Mouse (Mus musculus) MEL (cell line): ENCODE data around the gene Ccnk. TPM values are rescaled to one million over a fixed set of nuclear protein-coding genes. Genes with fewer than 3 reads are reported as not detected.

Experiments
- DNase-seq: peaks from one replicate; pipeline ENCODE4 v3.0.0; 2011; ENCODE audit warnings: low read depth, low spot score
- H3K27ac ChIP-seq: 2 replicates; pipeline ENCODE4 v1.5.1; 2012; ENCODE audit warnings: low read depth, mild to moderate bottlenecking, control low read depth, low read length, moderate library complexity; ENCODE audit not compliant: control insufficient read depth
- H3K27me3 ChIP-seq, 2 experiments: fragments of 150-350 bp in 1 of 2; sonication (generic) in 1 of 2; 2 replicates each; pipeline ENCODE4 v1.6.1; 2012; ENCODE audit warnings: low read length in 2 of 2, mild to moderate bottlenecking in 2 of 2, improper control_type of control experiment in 1 of 2, moderate library complexity in 1 of 2; ENCODE audit not compliant: insufficient read depth in 2 of 2, control insufficient read depth in 1 of 2
- H3K36me3 ChIP-seq, 2 experiments: 2 replicates each; pipeline ENCODE4 v1.6.1; 2012 to 2014; ENCODE audit warnings: low read length in 2 of 2, improper control_type of control experiment in 1 of 2, inconsistent platforms in 1 of 2, mild to moderate bottlenecking in 1 of 2; ENCODE audit not compliant: insufficient read depth in 2 of 2, control insufficient read depth in 1 of 2
- H3K4me1 ChIP-seq, 2 experiments: fragments of 150-350 bp in 1 of 2; sonication (generic) in 1 of 2; 2 replicates each; pipeline ENCODE4 v1.6.1; 2012; ENCODE audit warnings: low read length in 2 of 2, improper control_type of control experiment in 1 of 2, mild to moderate bottlenecking in 1 of 2; ENCODE audit not compliant: insufficient read depth in 2 of 2, control insufficient read depth in 1 of 2
- H3K4me3 ChIP-seq, 2 experiments: fragments of 150-350 bp in 1 of 2; sonication (generic) in 1 of 2; 2 replicates each; pipeline ENCODE4 v1.5.1; 2012; ENCODE audit warnings: low read depth in 2 of 2, low read length in 2 of 2, mild to moderate bottlenecking in 2 of 2, moderate library complexity in 2 of 2, control low read depth in 1 of 2, improper control_type of control experiment in 1 of 2; ENCODE audit not compliant: control insufficient read depth in 1 of 2, insufficient read depth in 1 of 2
- H3K79me2 ChIP-seq: 2 replicates; pipeline ENCODE4 v1.6.1; 2012; ENCODE audit warnings: mild to moderate bottlenecking, low read length, moderate library complexity; ENCODE audit not compliant: control insufficient read depth, poor library complexity, insufficient read depth
- H3K9ac ChIP-seq: 2 replicates; pipeline ENCODE4 v1.6.1; 2012; ENCODE audit warnings: low read depth, mild to moderate bottlenecking, control low read depth, low read length, moderate library complexity; ENCODE audit not compliant: control insufficient read depth, poor library complexity, severe bottlenecking
- H3K9me3 ChIP-seq: fragments of 150-350 bp; sonication (generic); replicated peaks from 2 replicates; pipeline ENCODE4 v1.6.1; 2012; ENCODE audit warnings: mild to moderate bottlenecking, low read length, improper control_type of control experiment, moderate library complexity; ENCODE audit not compliant: insufficient read depth
- EP300 ChIP-seq, 2 experiments: IDR thresholded peaks; 2 replicates each; pipeline ENCODE4 v1.6.1; 2011; ENCODE audit warnings: improper control_type of control experiment in 2 of 2, low read length in 2 of 2, low read depth in 1 of 2, mild to moderate bottlenecking in 1 of 2
- GABPA ChIP-seq: IDR thresholded peaks from 2 replicates; pipeline ENCODE4 v1.6.1; 2012; ENCODE audit warnings: low read depth, mild to moderate bottlenecking, inconsistent platforms, low read length, improper control_type of control experiment, moderate library complexity
- GATA1 ChIP-seq: IDR thresholded peaks from 2 replicates; pipeline ENCODE4 v1.6.1; 2011; ENCODE audit warnings: low read depth, low read length, improper control_type of control experiment
- MAFK ChIP-seq: IDR thresholded peaks from 2 replicates; pipeline ENCODE4 v1.6.1; 2011; ENCODE audit warnings: low read depth, mild to moderate bottlenecking, low read length, improper control_type of control experiment, borderline replicate concordance
- MAZ ChIP-seq: IDR thresholded peaks from 2 replicates; pipeline ENCODE4 v1.6.1; 2012; ENCODE audit warnings: low read depth, mild to moderate bottlenecking, inconsistent platforms, low read length, improper control_type of control experiment
- MYB ChIP-seq: IDR thresholded peaks from 2 replicates; pipeline ENCODE4 v1.6.1; 2011; ENCODE audit warnings: mild to moderate bottlenecking, low read depth, low read length, improper control_type of control experiment
- MYC ChIP-seq: IDR thresholded peaks from 2 replicates; pipeline ENCODE4 v1.6.1; 2011; ENCODE audit warnings: low read depth, mild to moderate bottlenecking, low read length, improper control_type of control experiment, moderate library complexity
- NELFE ChIP-seq: IDR thresholded peaks from 2 replicates; pipeline ENCODE4 v1.6.1; 2011; ENCODE audit warnings: low read depth, low read length, improper control_type of control experiment
- NRF1 ChIP-seq: IDR thresholded peaks from 2 replicates; pipeline ENCODE4 v1.6.1; 2014; ENCODE audit warnings: low read depth, mild to moderate bottlenecking, inconsistent platforms, low read length, improper control_type of control experiment, moderate library complexity; ENCODE audit not compliant: poor library complexity, insufficient read depth, severe bottlenecking
- POLR2A ChIP-seq, 2 experiments: IDR thresholded peaks; 2 replicates each; pipeline ENCODE4 v1.6.1; 2011 to 2012; ENCODE audit warnings: low read length in 2 of 2, mild to moderate bottlenecking in 2 of 2, control low read depth in 1 of 2, improper control_type of control experiment in 1 of 2, low read depth in 1 of 2, moderate library complexity in 1 of 2; ENCODE audit not compliant: control insufficient read depth in 1 of 2, insufficient read depth in 1 of 2, poor library complexity in 1 of 2
- POLR2AphosphoS2 ChIP-seq: IDR thresholded peaks from 2 replicates; pipeline ENCODE4 v1.6.1; 2011; ENCODE audit warnings: low read length, improper control_type of control experiment
- POLR2AphosphoS5 ChIP-seq: IDR thresholded peaks from 2 replicates; pipeline ENCODE4 v1.6.1; 2012; ENCODE audit warnings: low read depth, borderline replicate concordance, mild to moderate bottlenecking, inconsistent platforms, low read length, moderate library complexity, mixed read lengths
- RAD21 ChIP-seq: IDR thresholded peaks from 2 replicates; pipeline ENCODE4 v1.6.1; 2011; ENCODE audit warnings: mild to moderate bottlenecking, low read depth, low read length, improper control_type of control experiment
- SMC3 ChIP-seq: IDR thresholded peaks from 2 replicates; pipeline ENCODE4 v1.6.1; 2011; ENCODE audit warnings: low read depth, low read length, improper control_type of control experiment
- TAL1 ChIP-seq: IDR thresholded peaks from 2 replicates; pipeline ENCODE4 v1.6.1; 2012; ENCODE audit warnings: mild to moderate bottlenecking, inconsistent platforms, low read length, moderate library complexity, mixed read lengths
- TBP ChIP-seq: IDR thresholded peaks from 2 replicates; pipeline ENCODE4 v1.8.0; 2011; ENCODE audit warnings: low read depth, low read length, improper control_type of control experiment
- UBTF ChIP-seq: IDR thresholded peaks from 2 replicates; pipeline ENCODE4 v1.6.1; 2012; ENCODE audit warnings: low read depth, mild to moderate bottlenecking, inconsistent platforms, low read length, improper control_type of control experiment, moderate library complexity, borderline replicate concordance; ENCODE audit not compliant: insufficient read depth
- USF1 ChIP-seq: IDR thresholded peaks from 2 replicates; pipeline ENCODE4 v1.6.1; 2014; ENCODE audit warnings: low read depth, mild to moderate bottlenecking, inconsistent platforms, low read length, improper control_type of control experiment, moderate library complexity
- USF2 ChIP-seq, 2 experiments: IDR thresholded peaks; 2 replicates each; pipeline ENCODE4 v1.6.1; 2011 to 2012; ENCODE audit warnings: improper control_type of control experiment in 2 of 2, low read length in 2 of 2, borderline replicate concordance in 1 of 2, inconsistent platforms in 1 of 2, low read depth in 1 of 2, mild to moderate bottlenecking in 1 of 2; ENCODE audit not compliant: insufficient read depth in 1 of 2
- ZC3H11A ChIP-seq: IDR thresholded peaks from 2 replicates; pipeline ENCODE4 v1.6.1; 2012; ENCODE audit warnings: low read depth, mild to moderate bottlenecking, inconsistent platforms, low read length, improper control_type of control experiment
- ZMIZ1 ChIP-seq: IDR thresholded peaks from 2 replicates; pipeline ENCODE4 v1.6.1; 2012; ENCODE audit warnings: low read depth, mild to moderate bottlenecking, inconsistent platforms, low read length, improper control_type of control experiment, moderate library complexity
- ZNF384 ChIP-seq: IDR thresholded peaks from 2 replicates; pipeline ENCODE4 v1.6.1; 2012; ENCODE audit warnings: low read depth, mild to moderate bottlenecking, inconsistent platforms, low read length, improper control_type of control experiment
- polyA plus RNA-seq, 2 experiments: library from polyadenylated mRNA; stranded (reverse) in 1 of 2; unstranded in 1 of 2; fragments of >175 nt in 1 of 2; fragments of >200 nt in 1 of 2; gene quantifications; 2 replicates each; pipeline versions ENCODE4 v1.2.1 to v1.2.4; 2012; ENCODE audit warnings: low replicate concordance in 2 of 2, low read depth in 1 of 2; ENCODE audit not compliant: insufficient read length in 2 of 2, insufficient read depth in 1 of 2, missing spikeins in 1 of 2
- total RNA-seq: library from RNA; depleted of rRNA; stranded (reverse); fragments of 300-350 nt; gene quantifications from 2 replicates; pipeline ENCODE4 v1.2.3, GENCODE M21; 2012

Gene Ccnk
- total and polyA plus RNA-seq, 3 experiments = 7.6 to 69.6 (median 62.8) TPM

- TF ChIP-seq POLR2AphosphoS2 = no peak
- TF ChIP-seq USF1 = no peak
- no peak for TF ChIP-seq TBP
- no peak for TF ChIP-seq EP300 (IDR thresholded peaks at IDR 0.05; ENCODE audit: low read depth in 1 of 2, low read length in 2 of 2)
- TF ChIP-seq MAZ = no peak
- no peak for TF ChIP-seq NELFE
- no peak for TF ChIP-seq MAFK
- TF ChIP-seq GABPA = no peak
- no peak for TF ChIP-seq MYC
- TF ChIP-seq ZNF384 = no peak
- no peak for TF ChIP-seq ZMIZ1
- no peak for TF ChIP-seq POLR2A (IDR thresholded peaks at IDR 0.05; ENCODE audit: control insufficient read depth in 1 of 2, insufficient read depth in 1 of 2, low read depth in 1 of 2, low read length in 2 of 2, poor library complexity in 1 of 2)
- TF ChIP-seq ZC3H11A = no peak
- TF ChIP-seq UBTF = no peak
- no peak for TF ChIP-seq MYB
- no peak for TF ChIP-seq USF2 (IDR thresholded peaks at IDR 0.05; ENCODE audit: borderline replicate concordance in 1 of 2, insufficient read depth in 1 of 2, low read depth in 1 of 2, low read length in 2 of 2)
- TF ChIP-seq GATA1 = no peak
- TF ChIP-seq RAD21 = no peak
- no peak for TF ChIP-seq POLR2AphosphoS5
- TF ChIP-seq NRF1 = no peak
- TF ChIP-seq, all 39 proteins: peak for 0
- no peaks in the 10 kb centered on the region for H3K27me3 ChIP-seq
- H3K27ac ChIP-seq = no peak overlapping the region
- H3K79me2 ChIP-seq = no peaks in the 10 kb centered on the region; the same call in 1 of the 2 replicates
- no peaks in the 10 kb centered on the region for H3K36me3 ChIP-seq
- no peak for DNase-seq
- no peak overlapping the region for H3K4me3 ChIP-seq
- H3K9me3 ChIP-seq = no peaks in the 10 kb centered on the region
- H3K4me1 ChIP-seq = no peaks in the 10 kb centered on the region
- no peak overlapping the region for H3K9ac ChIP-seq
Measured at GRCm38 (mm10) chr12:108234832-108235602, 55.6 kb downstream of the Ccnk start.

DNA sequence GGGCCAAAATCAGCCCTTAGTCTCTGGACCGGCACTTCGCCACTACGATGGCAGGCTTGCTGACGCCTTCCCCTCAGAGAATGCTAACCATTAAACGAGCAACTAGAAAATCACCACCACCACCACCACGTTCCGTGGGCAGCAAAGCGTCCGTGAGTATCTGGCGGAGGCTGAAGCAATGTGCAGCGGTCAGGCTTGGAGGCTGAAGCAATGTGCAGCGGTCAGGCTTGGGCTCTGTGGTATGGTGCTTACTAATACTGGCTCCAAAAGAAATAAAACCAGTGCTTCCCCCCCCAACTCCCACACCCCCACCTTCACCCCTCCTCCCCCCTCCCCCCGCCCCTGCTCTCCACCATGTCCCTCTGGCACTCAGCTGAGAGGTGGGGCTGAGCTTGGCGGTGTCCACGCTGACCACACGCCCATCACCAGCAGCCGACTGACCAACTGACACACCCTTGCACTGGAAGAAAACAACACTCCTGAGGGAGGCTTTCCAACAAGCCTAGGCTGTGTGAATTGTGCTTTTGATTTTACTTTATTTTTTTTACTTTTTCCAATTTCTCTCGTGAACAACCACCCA, 56.7 kb downstream of the Ccnk start:
- TF ChIP-seq MAFK (no peak), ZMIZ1 (no peak), UBTF (no peak), SMC3 (no peak), TAL1 (no peak), POLR2AphosphoS5 (no peak)
- Histone ChIP-seq H3K27ac (no peak overlapping the region), H3K27me3 (no peaks in the 10 kb centered on the region), H3K9ac (no peak overlapping the region), H3K4me1 (no peaks in the 10 kb centered on the region), H3K9me3 (no peaks in the 10 kb centered on the region), H3K4me3 (no peak overlapping the region), H3K79me2 (no peaks in the 10 kb centered on the region; the same call in 1 of the 2 replicates), H3K36me3 (no peaks in the 10 kb centered on the region)
- no peak for DNase-seq
